Mouse (Mus musculus): ENCODE results near the gene Ppp4c. TPM values are rescaled to one million over a fixed set of nuclear protein-coding genes. Genes with fewer than 3 reads are reported as not detected.

The Ppp4c gene
- polyA plus RNA-seq, 1 experiment from 2014 or later: 192 TPM

- H3K27me3 ChIP-seq (replicated peaks): no peaks in the 10 kb centered on the region
- ATAC-seq (replicated peaks): no peak
- no peak overlapping the region for H3K9ac ChIP-seq
- H3K4me1 ChIP-seq: no peaks in the 10 kb centered on the region
- no peaks in the 10 kb centered on the region for H3K9me3 ChIP-seq
- no peaks in the 10 kb centered on the region for H3K36me3 ChIP-seq (replicated peaks)
- H3K4me2 ChIP-seq: no peak overlapping the region
- H3K27ac ChIP-seq: no peak overlapping the region
- WGBS: 87% methylated on average over 8 of the region's 8 CpGs
- no peak overlapping the region for H3K4me3 ChIP-seq
Measured at GRCm38 (mm10) chr7:126816494-126816893, 24.2 kb upstream of the Ppp4c start.

GRCm38 (mm10) chr7:126815726-126816222, 23.5 kb upstream of the Ppp4c start:
- Histone ChIP-seq H3K36me3 (replicated peaks) (no peaks in the 10 kb centered on the region), H3K9me3 (no peaks in the 10 kb centered on the region), H3K4me3 (no peak overlapping the region), H3K4me1 (no peaks in the 10 kb centered on the region), H3K9ac (no peak overlapping the region), H3K27me3 (replicated peaks) (no peaks in the 10 kb centered on the region), H3K4me2 (no peak overlapping the region), H3K27ac (no peak overlapping the region)
- ATAC-seq (replicated peaks): no peak
- WGBS: 50% methylated on average over 8 of the region's 8 CpGs

DNA sequence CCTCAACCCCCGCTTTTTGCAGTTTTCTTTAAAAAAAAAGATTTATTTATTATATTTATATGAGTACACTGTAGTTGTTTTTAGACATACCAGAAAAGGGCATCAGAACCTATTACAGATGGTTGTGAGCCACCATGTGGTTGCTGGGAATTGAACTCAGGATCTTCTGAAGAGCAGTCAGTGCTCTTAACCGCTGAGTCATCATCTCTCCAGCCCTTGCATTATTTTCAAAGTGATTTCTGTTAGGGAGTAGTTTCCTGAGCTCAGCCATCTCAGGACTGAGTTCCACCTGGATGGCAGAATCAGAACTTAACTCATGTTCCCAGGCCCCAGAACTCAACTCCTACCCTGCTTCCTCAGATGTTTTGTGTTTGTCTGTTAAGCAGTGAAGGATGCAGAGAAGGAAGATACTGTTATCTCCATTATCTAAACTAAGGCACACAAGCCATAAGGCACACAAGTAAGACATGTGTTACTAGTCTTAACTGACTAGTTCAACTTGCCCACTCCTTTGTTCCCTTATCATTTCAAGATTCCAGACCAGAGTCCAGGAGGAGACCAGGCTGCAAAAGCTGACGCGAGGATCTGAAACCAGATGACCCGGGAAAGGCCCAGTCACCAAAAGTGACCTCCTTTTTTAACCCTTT, 17.6 kb upstream of the Ppp4c start:
- peaks cover 18% of the 10 kb centered on the region for H3K4me1 ChIP-seq
- no peaks in the 10 kb centered on the region for H3K9me3 ChIP-seq
- H3K27ac ChIP-seq: no peak overlapping the region; the same call in 1 of the 2 replicates
- no peak for ATAC-seq (replicated peaks)
- no peak overlapping the region for H3K4me3 ChIP-seq
- H3K36me3 ChIP-seq (replicated peaks): no peaks in the 10 kb centered on the region
- 60% methylated on average over 5 of the region's 5 CpGs for WGBS
- peak overlapping the region; percentile 73 for H3K4me2 ChIP-seq
- no peaks in the 10 kb centered on the region for H3K27me3 ChIP-seq (replicated peaks)
- H3K9ac ChIP-seq: 0 out of 2 replicates have a peak overlapping the region, but pooled peaks have one; percentile 83

- Histone ChIP-seq H3K4me3 (peak overlapping the region; percentile 84), H3K9me3 (no peaks in the 10 kb centered on the region), H3K4me1 (peaks cover 18% of the 10 kb centered on the region), H3K36me3 (replicated peaks) (no peaks in the 10 kb centered on the region), H3K27me3 (replicated peaks) (no peaks in the 10 kb centered on the region), H3K27ac (peak overlapping the region; percentile 79), H3K4me2 (peak overlapping the region; percentile 73), H3K9ac (peak overlapping the region; percentile 83)
- ATAC-seq (replicated peaks): peak; percentile 94
- under 1% methylated on average over 41 of the region's 43 CpGs for WGBS
Measured at GRCm38 (mm10) chr7:126808703-126809455, 16.6 kb upstream of the Ppp4c start.

DNA sequence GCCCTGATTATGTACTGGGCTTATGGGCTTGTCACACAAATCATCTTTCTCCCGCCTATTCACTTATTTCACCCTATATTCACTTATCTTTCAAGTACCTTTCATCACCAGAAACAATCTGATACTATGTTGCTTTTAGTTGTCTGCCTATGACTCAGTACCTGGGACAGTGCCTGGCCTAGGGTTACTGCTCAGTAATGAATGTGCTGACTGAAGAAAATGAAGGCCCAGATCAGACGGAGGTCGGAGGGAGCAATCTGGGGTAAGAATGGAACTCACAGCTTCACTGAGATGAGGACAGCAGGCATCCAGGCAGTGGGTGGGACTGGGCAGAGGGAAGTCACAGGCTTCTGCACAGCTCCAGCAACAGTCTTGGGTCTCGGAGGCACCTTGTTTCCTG, 15.1 kb upstream of the Ppp4c start:
- no peak overlapping the region for H3K27ac ChIP-seq
- H3K4me1 ChIP-seq: peaks cover 18% of the 10 kb centered on the region
- WGBS: 74% methylated on average over 4 of the region's 4 CpGs
- H3K27me3 ChIP-seq (replicated peaks): no peaks in the 10 kb centered on the region
- no peaks in the 10 kb centered on the region for H3K36me3 ChIP-seq (replicated peaks)
- H3K9ac ChIP-seq: no peak overlapping the region
- H3K9me3 ChIP-seq: no peaks in the 10 kb centered on the region
- no peak for ATAC-seq (replicated peaks)
- no peak overlapping the region for H3K4me3 ChIP-seq
- H3K4me2 ChIP-seq: peak overlapping the region; percentile 73; the same call in 1 of the 2 replicates

DNA sequence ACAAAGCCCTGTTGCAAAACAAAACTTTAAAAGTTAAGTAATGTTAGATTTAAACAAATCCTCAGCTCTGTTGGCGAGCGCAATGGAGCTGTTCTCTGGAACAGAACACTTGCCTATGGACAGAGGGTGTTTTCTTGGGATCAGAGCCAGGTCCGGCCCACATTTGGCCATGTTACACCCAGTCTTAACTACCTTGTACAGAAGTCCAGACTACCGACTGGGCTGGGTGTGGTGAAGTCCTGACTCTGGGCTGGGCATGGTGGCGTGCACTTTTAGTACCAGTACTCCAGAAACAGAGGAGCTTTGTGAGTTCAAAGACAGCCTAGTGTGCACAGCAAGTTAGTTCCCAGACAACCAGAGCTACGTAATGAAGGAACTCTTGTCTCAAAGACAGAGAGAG, 14.7 kb upstream of the Ppp4c start:
- H3K27me3 ChIP-seq (replicated peaks): no peaks in the 10 kb centered on the region
- H3K9me3 ChIP-seq: no peaks in the 10 kb centered on the region
- H3K36me3 ChIP-seq (replicated peaks): no peaks in the 10 kb centered on the region
- no peak overlapping the region for H3K4me3 ChIP-seq
- H3K9ac ChIP-seq: no peak overlapping the region
- peaks cover 18% of the 10 kb centered on the region for H3K4me1 ChIP-seq
- ATAC-seq (replicated peaks): no peak
- H3K4me2 ChIP-seq: no peak overlapping the region
- no peak overlapping the region for H3K27ac ChIP-seq
- WGBS: 83% methylated on average over 6 of the region's 6 CpGs

DNA sequence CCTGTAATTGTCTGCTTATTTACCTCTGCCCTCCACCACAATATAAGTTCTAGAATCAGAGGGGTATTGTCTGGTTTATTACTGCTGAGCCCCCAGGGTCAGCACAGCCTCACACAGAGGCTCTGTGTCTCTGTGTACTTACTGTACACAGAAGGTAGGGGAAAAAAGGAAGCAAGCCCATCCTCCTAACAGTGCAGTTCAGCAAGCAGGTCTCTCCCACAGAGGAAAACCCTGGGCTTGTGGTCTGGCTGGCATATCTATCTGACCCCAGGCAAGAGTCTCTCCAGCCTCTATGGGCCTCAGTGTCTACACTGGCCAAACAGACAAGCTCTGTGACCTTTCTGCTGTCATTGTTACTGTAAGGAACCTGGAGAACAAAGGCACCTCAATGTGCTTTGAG, 11.5 kb upstream of the Ppp4c start:
- Histone ChIP-seq H3K27ac (no peak overlapping the region), H3K4me2 (no peak overlapping the region), H3K4me1 (peaks cover 22% of the 10 kb centered on the region), H3K4me3 (no peak overlapping the region), H3K36me3 (replicated peaks) (no peaks in the 10 kb centered on the region), H3K9ac (no peak overlapping the region), H3K27me3 (replicated peaks) (no peaks in the 10 kb centered on the region), H3K9me3 (no peaks in the 10 kb centered on the region)
- ATAC-seq (replicated peaks): no peak

DNA sequence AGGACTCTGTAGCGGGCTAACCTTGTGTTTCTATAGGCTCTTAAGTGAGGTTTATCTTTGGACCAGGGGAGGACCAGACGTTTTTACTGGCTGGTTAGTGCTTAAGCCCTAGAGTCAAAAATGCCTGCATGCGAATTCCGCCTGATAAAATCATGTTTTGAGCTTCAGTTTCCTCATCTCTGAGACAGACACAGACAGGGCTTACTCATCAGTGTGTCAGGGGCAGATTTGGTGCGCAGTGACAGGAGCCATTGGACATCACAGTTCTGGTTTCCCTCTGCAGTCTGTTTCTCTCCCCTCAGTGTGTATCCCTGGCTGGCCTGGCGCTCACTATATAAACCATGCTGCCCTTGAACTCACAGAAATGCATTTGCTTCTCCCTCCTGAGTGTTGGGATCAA, 10.9 kb upstream of the Ppp4c start:
- H3K27me3 ChIP-seq (replicated peaks): no peaks in the 10 kb centered on the region
- H3K4me2 ChIP-seq: no peak overlapping the region
- WGBS: 91% methylated on average over 6 of the region's 6 CpGs
- H3K36me3 ChIP-seq (replicated peaks): no peaks in the 10 kb centered on the region
- H3K27ac ChIP-seq: no peak overlapping the region
- H3K9me3 ChIP-seq: no peaks in the 10 kb centered on the region
- H3K4me1 ChIP-seq: peaks cover 18% of the 10 kb centered on the region
- H3K4me3 ChIP-seq: no peak overlapping the region
- no peak overlapping the region for H3K9ac ChIP-seq
- ATAC-seq (replicated peaks): no peak

GRCm38 (mm10) chr7:126802134-126802889, 10.0 kb upstream of the Ppp4c start:
- no peak overlapping the region for H3K4me3 ChIP-seq
- no peak overlapping the region for H3K4me2 ChIP-seq
- peaks cover 23% of the 10 kb centered on the region for H3K4me1 ChIP-seq
- no peaks in the 10 kb centered on the region for H3K9me3 ChIP-seq
- 87% methylated on average over 11 of the region's 11 CpGs for WGBS
- no peaks in the 10 kb centered on the region for H3K27me3 ChIP-seq (replicated peaks)
- ATAC-seq (replicated peaks): no peak
- H3K9ac ChIP-seq: no peak overlapping the region
- no peaks in the 10 kb centered on the region for H3K36me3 ChIP-seq (replicated peaks)
- no peak overlapping the region for H3K27ac ChIP-seq

GRCm38 (mm10) chr7:126801057-126801422, 8.7 kb upstream of the Ppp4c start:
- H3K4me1 ChIP-seq: peaks cover 35% of the 10 kb centered on the region
- H3K9ac ChIP-seq: peak overlapping the region; percentile 8; the same call in 1 of the 2 replicates
- WGBS: 96% methylated on average over 16 of the region's 16 CpGs
- H3K9me3 ChIP-seq: no peaks in the 10 kb centered on the region
- no peak overlapping the region for H3K4me3 ChIP-seq
- no peaks in the 10 kb centered on the region for H3K27me3 ChIP-seq (replicated peaks)
- no peak overlapping the region for H3K27ac ChIP-seq
- no peaks in the 10 kb centered on the region; the same call in 1 of the 2 replicates for H3K36me3 ChIP-seq (replicated peaks)
- ATAC-seq (replicated peaks): no peak
- no peak overlapping the region for H3K4me2 ChIP-seq

- no peak for ATAC-seq (replicated peaks)
- Histone ChIP-seq H3K27ac (peak overlapping the region; percentile 93), H3K4me2 (peak overlapping the region; percentile 83), H3K27me3 (replicated peaks) (no peaks in the 10 kb centered on the region), H3K9ac (peak overlapping the region; percentile 65), H3K9me3 (no peaks in the 10 kb centered on the region), H3K36me3 (replicated peaks) (peaks cover 3% of the 10 kb centered on the region; the same call in 1 of the 2 replicates), H3K4me1 (peaks cover 37% of the 10 kb centered on the region), H3K4me3 (peak overlapping the region; percentile 66)
- 49% methylated on average over 5 of the region's 5 CpGs for WGBS
Measured at GRCm38 (mm10) chr7:126800269-126801056, 8.2 kb upstream of the Ppp4c start.

Measured in midbrain, embryonic 15.5 days (tissue).